Mouse (Mus musculus): Measurements from ENCODE around the gene Lmtk2.

DNA sequence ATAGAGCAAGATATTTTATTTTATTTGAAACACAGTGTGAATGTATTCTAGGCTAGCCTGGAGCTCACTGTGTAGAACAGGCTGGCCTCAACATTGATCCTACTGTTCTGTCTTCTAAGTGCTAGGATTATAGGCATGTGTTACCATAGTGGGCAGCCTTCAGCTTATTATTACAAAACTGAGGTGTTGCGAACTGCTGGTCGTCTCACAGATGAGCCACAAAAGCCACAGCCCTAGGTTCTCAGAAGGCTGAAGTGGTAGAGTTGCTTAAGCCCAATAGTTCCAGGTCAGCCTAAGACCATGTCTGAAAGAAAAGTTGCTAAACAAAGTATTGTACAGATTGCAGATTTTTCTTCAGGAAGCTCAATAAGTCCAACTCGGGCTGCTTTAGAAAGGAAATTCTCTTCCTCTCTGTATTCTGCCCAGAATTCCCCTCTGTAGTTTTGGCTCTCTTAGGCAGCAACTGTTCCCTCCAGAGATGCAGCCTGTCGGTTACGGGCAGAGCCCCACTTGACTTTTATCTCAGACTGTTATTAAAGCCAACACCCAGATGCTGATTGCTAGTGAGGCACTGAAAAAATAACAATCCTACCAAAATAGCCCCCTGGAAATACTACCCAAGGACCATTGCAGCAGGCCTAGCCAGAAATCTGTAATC is 14.9 kb downstream of the Lmtk2 start:
- TF ChIP-seq CTCF (IDR thresholded peaks at IDR 0.05; ENCODE audit: low read depth): no peak
- no peak for TF ChIP-seq EP300 (IDR thresholded peaks at IDR 0.05; ENCODE audit: low read depth)
